Mouse (Mus musculus): Measurements from ENCODE around the gene Gm9945. TPM values are rescaled to one million over a fixed set of nuclear protein-coding genes. Genes with fewer than 3 reads are reported as not detected.
A peak's percentile ranks its signal among the peaks of the same experiment; 100 is the strongest.

Gm9945 gene
- polyA plus RNA-seq, 1 experiment from 2014 or later = not detected

- Histone ChIP-seq H3K4me1 (ENCODE audit: control insufficient read depth, insufficient read depth, low read length) (no peaks in the 10 kb centered on the region), H3K36me3 (ENCODE audit: control insufficient read depth, insufficient read depth, low read length) (no peaks in the 10 kb centered on the region), H3K4me3 (ENCODE audit: low read depth, low read length) (no peak overlapping the region), H3K27me3 (ENCODE audit: control insufficient read depth, insufficient read depth, low read depth, low read length) (no peaks in the 10 kb centered on the region), H3K9ac (ENCODE audit: low read depth, low read length) (no peak overlapping the region), H3K27ac (ENCODE audit: low read length) (no peak overlapping the region), H3K9me3 (replicated peaks; ENCODE audit: control insufficient read depth, low read length, poor library complexity, severe bottlenecking) (no peaks in the 10 kb centered on the region), H3K4me2 (ENCODE audit: low read length) (no peak overlapping the region)
- WGBS = 62% methylated on average over 3 of the region's 3 CpGs
- ATAC-seq = no peak
Measured at GRCm38 (mm10) chr11:53508591-53508990, 28.6 kb downstream of the Gm9945 start.

DNA sequence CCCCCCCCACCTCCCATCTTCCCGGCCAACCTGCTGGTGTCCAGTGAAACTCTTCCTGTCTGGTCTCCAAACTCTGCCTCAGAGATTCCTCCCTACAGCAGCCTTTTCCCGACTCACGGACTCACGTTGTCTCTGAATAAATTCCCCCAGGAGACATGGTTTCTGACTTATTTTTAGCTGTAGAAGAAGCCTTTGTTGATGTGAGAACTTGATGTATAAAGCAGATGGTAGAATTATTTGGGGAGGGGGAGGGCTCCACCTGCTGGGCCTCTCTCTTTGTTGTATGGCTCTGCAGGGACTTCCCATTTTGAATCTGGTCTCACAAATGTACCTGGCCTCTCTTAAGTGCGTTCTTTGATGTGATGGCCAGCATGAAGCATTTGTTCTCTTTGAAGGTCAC lies 30.4 kb downstream of the Gm9945 start:
- Histone ChIP-seq H3K9ac (ENCODE audit: low read depth, low read length) (no peak overlapping the region), H3K4me1 (ENCODE audit: control insufficient read depth, insufficient read depth, low read length) (no peaks in the 10 kb centered on the region), H3K4me2 (ENCODE audit: low read length) (no peak overlapping the region), H3K9me3 (replicated peaks; ENCODE audit: control insufficient read depth, low read length, poor library complexity, severe bottlenecking) (no peaks in the 10 kb centered on the region), H3K36me3 (ENCODE audit: control insufficient read depth, insufficient read depth, low read length) (no peaks in the 10 kb centered on the region), H3K27ac (ENCODE audit: low read length) (no peak overlapping the region), H3K4me3 (ENCODE audit: low read depth, low read length) (no peak overlapping the region), H3K27me3 (ENCODE audit: control insufficient read depth, insufficient read depth, low read depth, low read length) (no peaks in the 10 kb centered on the region)
- ATAC-seq = no peak
- 45% methylated on average over 5 of the region's 5 CpGs for WGBS

GRCm38 (mm10) chr11:53516775-53517627 lies 37.0 kb downstream of the Gm9945 start:
- Histone ChIP-seq H3K4me2 (ENCODE audit: low read length) (no peak overlapping the region), H3K4me1 (ENCODE audit: control insufficient read depth, insufficient read depth, low read length) (peaks cover 17% of the 10 kb centered on the region), H3K27me3 (ENCODE audit: control insufficient read depth, insufficient read depth, low read depth, low read length) (peaks cover 6% of the 10 kb centered on the region), H3K9ac (ENCODE audit: low read depth, low read length) (no peak overlapping the region), H3K27ac (ENCODE audit: low read length) (no peak overlapping the region), H3K4me3 (ENCODE audit: low read depth, low read length) (no peak overlapping the region), H3K9me3 (replicated peaks; ENCODE audit: control insufficient read depth, low read length, poor library complexity, severe bottlenecking) (no peaks in the 10 kb centered on the region), H3K36me3 (ENCODE audit: control insufficient read depth, insufficient read depth, low read length) (no peaks in the 10 kb centered on the region)
- no peak for ATAC-seq
- WGBS = 58% methylated on average over 8 of the region's 8 CpGs

DNA sequence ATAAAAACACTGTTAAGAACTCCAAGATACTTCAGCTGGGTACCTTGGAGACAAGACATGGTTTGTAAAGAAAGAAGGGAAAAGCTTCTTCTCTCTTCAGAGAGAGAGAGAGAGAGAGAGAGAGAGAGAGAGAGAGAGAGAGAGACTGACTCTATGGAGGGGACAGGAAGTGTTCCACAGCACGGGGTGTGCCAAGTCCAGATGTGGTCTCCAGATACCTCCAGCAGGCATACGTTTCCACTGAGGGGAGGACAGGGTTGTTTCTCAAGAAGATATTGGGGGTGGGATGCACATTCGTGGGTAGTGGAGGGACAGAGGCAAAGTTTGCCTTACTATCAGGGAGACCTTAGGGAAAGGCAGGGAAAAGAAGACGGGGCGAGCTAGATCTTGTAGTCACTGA lies 38.8 kb downstream of the Gm9945 start:
- ATAC-seq = no peak
- H3K4me2 ChIP-seq (ENCODE audit: low read length) = no peak overlapping the region
- H3K9ac ChIP-seq (ENCODE audit: low read depth, low read length) = no peak overlapping the region
- H3K9me3 ChIP-seq (replicated peaks; ENCODE audit: control insufficient read depth, low read length, poor library complexity, severe bottlenecking) = no peaks in the 10 kb centered on the region
- WGBS = 62% methylated on average over 5 of the region's 5 CpGs
- H3K4me3 ChIP-seq (ENCODE audit: low read depth, low read length) = peak overlapping the region; percentile 83; the same call in 1 of the 2 replicates
- H3K36me3 ChIP-seq (ENCODE audit: control insufficient read depth, insufficient read depth, low read length) = no peaks in the 10 kb centered on the region
- no peak overlapping the region for H3K27ac ChIP-seq (ENCODE audit: low read length)
- H3K4me1 ChIP-seq (ENCODE audit: control insufficient read depth, insufficient read depth, low read length) = peaks cover 17% of the 10 kb centered on the region
- peaks cover 6% of the 10 kb centered on the region for H3K27me3 ChIP-seq (ENCODE audit: control insufficient read depth, insufficient read depth, low read depth, low read length)

DNA sequence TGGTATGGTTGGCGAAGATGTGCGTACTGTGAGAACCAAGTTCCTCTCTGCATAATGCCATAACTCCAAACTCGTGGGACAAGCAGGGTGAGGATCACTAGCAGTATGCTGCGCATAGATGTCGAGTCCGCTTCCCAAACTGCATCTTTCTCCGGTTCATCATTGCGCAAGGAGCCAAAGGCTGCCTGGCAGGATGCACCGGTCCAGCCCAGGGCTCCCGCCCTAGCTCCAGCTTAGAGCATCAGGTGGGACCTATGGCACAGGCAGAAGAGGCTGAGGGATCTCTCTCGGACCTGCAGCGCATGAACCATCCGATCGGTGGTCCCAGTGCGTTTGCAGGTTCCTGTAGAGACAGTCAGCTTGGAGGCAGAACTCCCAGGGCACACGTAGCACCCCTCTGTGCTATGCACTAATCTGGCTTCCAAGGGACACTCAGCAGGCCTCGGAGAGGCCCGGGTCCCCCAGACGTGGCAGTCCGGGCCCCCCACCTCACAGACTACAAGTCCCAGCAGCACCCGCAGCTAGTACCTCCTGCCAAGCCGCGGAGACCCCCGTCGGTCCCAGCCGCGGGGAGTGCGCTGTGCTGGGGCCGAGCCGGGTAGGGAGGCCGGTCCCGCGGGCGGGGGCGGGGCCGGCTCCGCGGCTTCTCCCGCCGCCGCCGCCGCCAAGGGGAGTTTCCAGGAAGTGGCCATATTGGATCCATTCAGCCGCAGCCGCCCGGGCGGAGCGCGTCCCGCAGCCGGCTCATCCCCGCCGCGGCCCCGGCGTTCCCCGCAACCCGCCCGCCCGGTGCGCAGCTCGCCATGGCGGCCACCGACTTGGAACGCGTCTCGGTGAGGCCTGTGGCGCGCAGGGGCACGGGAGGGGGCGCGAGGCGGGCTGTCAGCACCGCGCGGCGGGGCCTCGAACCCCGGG lies 39.5 kb downstream of the Gm9945 start, which contains the start of gene Sept8:
TSS of gene Sept8 (plus strand) at position 51 of the 915 bp plus-strand sequence.
- ATAC-seq = peak; percentile 90
- no peaks in the 10 kb centered on the region for H3K36me3 ChIP-seq (ENCODE audit: control insufficient read depth, insufficient read depth, low read length)
- H3K4me2 ChIP-seq (ENCODE audit: low read length) = peak within 1 kb of the TSS; percentile 67
- WGBS = 5% methylated on average over 67 of the region's 79 CpGs
- peaks cover 17% of the 10 kb centered on the region for H3K4me1 ChIP-seq (ENCODE audit: control insufficient read depth, insufficient read depth, low read length)
- H3K9ac ChIP-seq (ENCODE audit: low read depth, low read length) = peak within 1 kb of the TSS; percentile 92
- H3K9me3 ChIP-seq (replicated peaks; ENCODE audit: control insufficient read depth, low read length, poor library complexity, severe bottlenecking) = no peaks in the 10 kb centered on the region
- peak within 1 kb of the TSS; percentile 83 for H3K4me3 ChIP-seq (ENCODE audit: low read depth, low read length)
- H3K27me3 ChIP-seq (ENCODE audit: control insufficient read depth, insufficient read depth, low read depth, low read length) = peaks cover 6% of the 10 kb centered on the region
- H3K27ac ChIP-seq (ENCODE audit: low read length) = peak within 1 kb of the TSS; percentile 70

GRCm38 (mm10) chr11:53520122-53520978 lies 40.4 kb downstream of the Gm9945 start:
- H3K27ac ChIP-seq (ENCODE audit: low read length) = peak overlapping the region; percentile 70
- H3K36me3 ChIP-seq (ENCODE audit: control insufficient read depth, insufficient read depth, low read length) = no peaks in the 10 kb centered on the region
- ATAC-seq = peak; percentile 33
- peaks cover 17% of the 10 kb centered on the region for H3K4me1 ChIP-seq (ENCODE audit: control insufficient read depth, insufficient read depth, low read length)
- H3K4me2 ChIP-seq (ENCODE audit: low read length) = peak overlapping the region; percentile 67
- no peaks in the 10 kb centered on the region for H3K9me3 ChIP-seq (replicated peaks; ENCODE audit: control insufficient read depth, low read length, poor library complexity, severe bottlenecking)
- H3K9ac ChIP-seq (ENCODE audit: low read depth, low read length) = peak overlapping the region; percentile 92
- WGBS = 2% methylated on average over 19 of the region's 24 CpGs
- peaks cover 6% of the 10 kb centered on the region for H3K27me3 ChIP-seq (ENCODE audit: control insufficient read depth, insufficient read depth, low read depth, low read length)
- peak overlapping the region; percentile 83 for H3K4me3 ChIP-seq (ENCODE audit: low read depth, low read length)

GRCm38 (mm10) chr11:53521120-53521820 lies 41.3 kb downstream of the Gm9945 start:
- no peak overlapping the region for H3K27ac ChIP-seq (ENCODE audit: low read length)
- H3K27me3 ChIP-seq (ENCODE audit: control insufficient read depth, insufficient read depth, low read depth, low read length) = peaks cover 6% of the 10 kb centered on the region
- H3K4me2 ChIP-seq (ENCODE audit: low read length) = peak overlapping the region; percentile 67
- ATAC-seq = no peak
- WGBS = 43% methylated on average over 16 of the region's 16 CpGs
- H3K4me3 ChIP-seq (ENCODE audit: low read depth, low read length) = peak overlapping the region; percentile 83
- H3K9ac ChIP-seq (ENCODE audit: low read depth, low read length) = 0 out of 2 replicates have a peak overlapping the region, but pooled peaks have one; percentile 2
- peaks cover 17% of the 10 kb centered on the region for H3K4me1 ChIP-seq (ENCODE audit: control insufficient read depth, insufficient read depth, low read length)
- no peaks in the 10 kb centered on the region for H3K9me3 ChIP-seq (replicated peaks; ENCODE audit: control insufficient read depth, low read length, poor library complexity, severe bottlenecking)
- H3K36me3 ChIP-seq (ENCODE audit: control insufficient read depth, insufficient read depth, low read length) = no peaks in the 10 kb centered on the region

- H3K9me3 ChIP-seq (replicated peaks; ENCODE audit: control insufficient read depth, low read length, poor library complexity, severe bottlenecking) = no peaks in the 10 kb centered on the region
- WGBS = 89% methylated on average over 7 of the region's 7 CpGs
- no peak for ATAC-seq
- H3K27ac ChIP-seq (ENCODE audit: low read length) = no peak overlapping the region
- no peak overlapping the region for H3K9ac ChIP-seq (ENCODE audit: low read depth, low read length)
- peaks cover 17% of the 10 kb centered on the region for H3K4me1 ChIP-seq (ENCODE audit: control insufficient read depth, insufficient read depth, low read length)
- no peak overlapping the region for H3K4me3 ChIP-seq (ENCODE audit: low read depth, low read length)
- H3K4me2 ChIP-seq (ENCODE audit: low read length) = peak overlapping the region; percentile 67
- H3K36me3 ChIP-seq (ENCODE audit: control insufficient read depth, insufficient read depth, low read length) = no peaks in the 10 kb centered on the region
- H3K27me3 ChIP-seq (ENCODE audit: control insufficient read depth, insufficient read depth, low read depth, low read length) = peaks cover 6% of the 10 kb centered on the region
Measured at GRCm38 (mm10) chr11:53521821-53522131, 41.8 kb downstream of the Gm9945 start.
